Mouse (Mus musculus): ENCODE measurements around the gene Dlgap1. TPM values are rescaled to one million over a fixed set of nuclear protein-coding genes. Genes with fewer than 3 reads are reported as not detected.

The Dlgap1 gene
- total RNA-seq (2015): not detected in 2 replicates
- not detected in 2 replicates for total RNA-seq (2017)

DNA sequence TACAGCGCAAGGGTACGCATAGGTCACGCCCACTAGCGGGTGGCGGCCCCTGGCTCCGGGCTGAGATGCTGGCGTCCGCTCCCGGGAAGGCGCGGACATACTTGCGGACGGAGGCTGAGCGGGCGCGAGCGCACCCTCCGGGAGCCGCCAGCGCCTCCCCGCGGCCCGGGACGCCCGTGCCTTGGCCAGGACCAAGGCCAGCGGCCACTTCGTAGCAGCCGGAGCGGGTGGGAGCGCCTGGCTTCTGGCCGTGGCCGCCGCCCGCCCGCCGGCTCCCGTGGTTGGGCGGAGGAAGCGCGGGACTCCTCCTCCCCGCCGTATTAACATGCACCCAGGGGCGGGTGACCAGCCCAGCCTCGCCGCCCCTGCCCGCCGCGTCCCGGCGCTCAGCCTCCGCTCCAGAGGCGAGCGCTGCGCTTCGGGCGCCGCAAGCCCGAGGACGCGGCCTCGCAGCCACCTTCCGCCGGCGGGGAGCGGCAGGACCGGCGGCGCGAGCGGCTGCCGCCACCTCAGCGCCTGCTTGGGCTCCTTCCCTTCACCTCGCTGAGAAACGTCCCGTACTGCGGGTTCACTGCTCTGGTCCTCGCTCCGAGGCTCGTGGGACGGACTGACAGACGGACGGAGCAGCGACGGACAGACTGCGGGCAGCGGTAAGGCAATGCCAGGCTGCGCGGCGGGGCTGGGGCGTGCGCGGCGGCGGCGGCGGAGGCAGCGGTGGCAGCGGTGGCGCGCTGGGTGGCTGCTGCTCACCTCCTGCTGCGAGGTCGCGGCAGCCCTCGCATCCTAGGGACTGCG lies at the start of gene Dlgap1:
Dlgap1 (plus strand) TSS at position 53 of the 795 bp plus-strand sequence.
- ATAC-seq (ENCODE audit: poor library complexity, severe bottlenecking): no peak

DNA sequence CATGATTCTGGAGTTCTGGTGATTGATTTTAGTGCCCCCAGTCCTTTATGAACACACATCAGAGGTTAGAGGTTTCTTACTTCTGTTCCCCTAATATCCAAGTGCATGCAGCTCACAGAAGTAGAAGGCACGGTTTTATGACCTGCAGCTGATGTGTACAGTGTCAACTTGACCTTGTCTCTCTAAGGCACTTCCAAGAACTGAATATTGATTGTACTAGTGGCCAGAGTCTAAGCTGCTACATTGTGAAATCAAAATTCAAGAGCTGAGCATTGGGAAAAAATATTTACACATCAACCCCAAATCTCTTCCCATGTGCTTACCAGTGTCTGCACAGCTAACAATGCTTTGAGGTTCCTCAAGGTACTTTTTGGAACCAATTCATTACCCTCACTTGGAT lies 13.9 kb upstream of the Dlgap1 start:
- no peak for ATAC-seq (ENCODE audit: poor library complexity, severe bottlenecking)

DNA sequence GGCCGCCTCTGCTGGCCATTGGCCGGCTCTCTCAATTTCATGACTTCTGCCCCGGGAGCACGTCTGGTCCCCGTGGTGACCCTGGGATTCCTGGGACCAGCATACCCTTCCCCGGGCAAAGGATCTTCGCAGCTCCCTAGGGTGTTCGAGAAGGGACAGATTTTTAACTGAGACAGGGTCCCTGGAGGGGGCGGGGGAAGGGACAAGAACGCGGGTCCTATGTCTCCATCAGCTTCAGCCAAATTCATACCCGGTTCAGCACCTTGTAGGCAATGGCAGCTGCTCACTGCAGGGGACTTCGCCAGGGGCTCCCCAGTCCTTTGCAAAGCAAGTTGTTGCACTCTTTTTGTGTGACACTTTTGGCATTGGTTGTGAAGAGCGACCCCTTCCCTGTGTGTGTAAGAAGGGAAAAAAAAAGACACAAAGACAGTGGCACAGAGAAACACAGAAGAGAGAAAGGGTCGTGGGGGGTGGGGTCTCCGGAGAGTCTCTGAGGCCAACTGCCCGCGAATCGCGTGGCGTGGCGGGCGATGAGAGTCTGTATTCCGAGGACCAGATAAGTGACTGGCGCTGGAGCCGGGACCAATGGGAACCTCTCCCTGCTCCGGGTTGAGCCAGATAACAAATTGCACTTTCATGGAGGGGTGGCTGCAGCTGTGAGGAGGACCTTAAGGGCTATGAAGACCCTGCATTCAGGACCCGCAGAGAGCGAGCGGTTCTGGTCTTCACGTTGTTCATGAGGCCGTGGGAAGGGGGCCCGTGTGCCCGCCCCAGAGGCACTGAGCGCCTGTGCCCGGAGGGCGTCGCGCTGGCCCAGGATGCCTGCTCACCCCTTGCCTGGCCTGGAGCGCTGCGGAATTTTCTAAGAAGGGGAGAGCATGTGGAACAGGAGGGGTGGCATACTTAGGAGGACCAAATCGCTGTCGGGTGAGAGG lies 1.2 kb downstream of the Dlgap1 start:
- ATAC-seq (ENCODE audit: poor library complexity, severe bottlenecking): no peak

DNA sequence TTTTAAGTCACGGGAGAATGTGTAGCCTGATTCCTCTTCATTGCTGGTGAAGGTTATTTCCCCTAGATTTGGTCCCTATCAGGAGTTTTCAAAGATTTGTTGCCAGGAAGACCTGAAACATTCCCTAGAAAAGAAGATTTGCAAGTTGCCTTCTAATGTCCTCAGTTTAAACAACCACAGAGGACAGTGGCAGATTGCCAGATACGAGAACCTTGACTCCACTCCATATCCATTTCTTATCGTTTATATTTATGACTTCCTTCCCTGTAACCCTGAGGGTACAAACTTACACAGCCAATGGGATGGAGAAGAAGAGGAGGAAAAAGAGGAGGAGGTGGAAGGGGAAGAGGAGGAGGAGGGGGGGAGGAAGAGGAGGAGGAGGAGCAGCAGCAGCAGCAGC lies 4.2 kb downstream of the Dlgap1 start:
- ATAC-seq (ENCODE audit: poor library complexity, severe bottlenecking): no peak

DNA sequence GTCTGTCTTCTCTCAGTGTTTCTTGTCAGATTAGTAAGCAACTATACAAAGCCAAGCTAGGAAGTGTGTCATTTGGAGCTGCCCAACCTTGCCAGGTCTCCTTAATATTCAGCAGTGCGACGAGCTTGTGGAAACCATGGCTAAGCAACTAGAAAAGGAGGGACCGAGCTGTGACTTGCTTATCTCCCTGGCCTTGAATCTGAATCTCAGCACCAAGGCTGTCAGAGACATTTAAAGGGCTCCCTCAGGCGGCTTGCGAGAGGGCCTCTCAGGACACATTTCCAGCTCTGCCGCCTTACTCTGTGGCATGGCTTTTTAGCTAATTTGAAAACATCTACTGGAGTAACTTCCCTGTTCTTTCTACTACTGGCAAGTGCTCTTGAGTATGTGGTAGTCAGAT lies 5.1 kb downstream of the Dlgap1 start:
- no peak for ATAC-seq (ENCODE audit: poor library complexity, severe bottlenecking)

DNA sequence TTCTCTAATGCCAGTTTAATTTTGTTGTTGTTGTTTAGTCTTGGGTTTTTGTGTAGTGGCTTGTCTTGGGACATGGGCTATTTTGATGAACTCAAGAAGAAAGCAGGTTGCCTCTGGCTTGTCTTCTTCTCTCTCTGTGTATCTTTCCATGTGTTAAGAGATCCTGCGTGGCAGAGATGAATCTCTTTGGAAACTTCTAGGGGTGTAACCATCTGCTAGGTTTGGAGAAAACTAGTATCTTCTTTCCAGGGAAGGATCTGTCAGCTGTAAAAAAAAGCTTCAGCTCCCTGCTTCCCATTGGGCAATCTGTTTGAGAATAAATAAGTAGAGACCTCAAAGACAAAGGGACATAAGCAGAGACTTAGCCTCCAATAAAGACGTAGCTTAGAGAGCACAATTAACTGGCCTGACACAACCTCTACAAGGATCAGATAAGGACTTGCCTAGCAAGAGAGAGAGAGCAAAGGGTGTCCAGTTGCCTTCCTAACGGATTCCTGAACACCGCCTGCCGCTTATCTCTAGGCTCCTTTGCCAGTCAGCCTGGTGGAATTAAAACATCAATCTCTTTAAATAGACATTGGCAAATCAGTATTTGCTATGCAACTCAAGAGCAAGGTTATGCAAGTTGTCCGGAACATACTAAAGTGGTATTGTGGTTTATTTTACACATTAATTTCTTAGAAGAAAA lies 13.5 kb downstream of the Dlgap1 start:
- ATAC-seq (ENCODE audit: poor library complexity, severe bottlenecking): no peak

DNA sequence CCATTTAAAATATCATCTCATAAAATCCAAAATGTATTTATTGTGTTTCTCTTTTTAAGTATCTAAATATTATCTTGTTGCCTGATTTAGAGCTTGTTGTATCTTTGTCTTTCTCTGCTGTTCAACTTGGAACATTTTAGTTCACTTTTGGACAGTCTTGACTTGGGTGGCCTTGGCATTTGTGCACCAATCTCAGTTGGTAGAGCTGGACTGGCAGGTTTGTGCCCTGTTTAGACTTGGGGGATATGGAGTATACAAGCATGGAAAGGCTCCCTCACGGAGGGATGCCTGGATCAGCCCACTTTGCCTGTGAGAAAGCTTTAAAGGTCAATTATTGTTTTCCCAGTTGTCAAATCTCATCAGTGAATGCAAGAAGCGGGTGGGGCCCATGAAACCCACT lies 27.5 kb downstream of the Dlgap1 start:
- no peak for ATAC-seq (ENCODE audit: poor library complexity, severe bottlenecking)

DNA sequence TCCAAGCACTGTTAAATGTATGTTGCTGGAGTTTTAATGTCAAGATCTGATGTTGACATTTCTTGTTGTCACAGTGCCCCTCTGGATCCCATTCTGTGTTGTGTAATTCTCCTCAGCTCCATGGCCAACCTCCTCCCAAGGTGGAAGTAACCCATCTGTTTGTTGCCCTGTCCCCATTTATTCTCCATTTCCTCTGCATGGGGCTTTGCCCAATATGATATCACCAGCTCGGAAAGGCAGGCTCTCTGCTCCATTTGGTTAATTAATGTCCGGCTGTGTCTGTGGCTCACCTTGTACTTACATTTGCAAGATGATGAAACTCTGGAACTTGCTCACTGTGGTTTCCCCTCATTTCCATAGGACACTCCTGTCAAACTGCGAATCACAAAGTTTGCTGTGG lies 33.2 kb downstream of the Dlgap1 start:
- no peak for ATAC-seq (ENCODE audit: poor library complexity, severe bottlenecking)

DNA sequence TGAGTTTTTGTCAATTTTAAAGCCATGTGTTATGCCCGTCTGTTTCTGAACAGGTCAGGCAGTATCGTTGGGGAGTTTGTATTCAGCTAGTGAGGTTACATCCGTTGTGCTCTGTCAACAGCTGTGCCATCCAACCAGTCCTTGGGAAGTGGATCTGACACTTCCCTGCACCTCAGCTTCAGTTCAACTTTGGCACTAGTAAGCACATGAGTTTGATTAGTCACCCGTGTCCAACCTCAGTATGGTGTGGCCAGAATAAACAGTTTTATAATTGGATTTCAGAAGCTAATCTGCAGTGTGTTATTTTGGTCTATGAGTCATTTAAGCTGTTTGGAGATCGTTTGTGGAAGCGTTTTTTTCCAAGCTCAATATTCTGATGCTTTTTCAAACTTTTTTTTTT lies 35.8 kb downstream of the Dlgap1 start:
- no peak for ATAC-seq (ENCODE audit: poor library complexity, severe bottlenecking)

DNA sequence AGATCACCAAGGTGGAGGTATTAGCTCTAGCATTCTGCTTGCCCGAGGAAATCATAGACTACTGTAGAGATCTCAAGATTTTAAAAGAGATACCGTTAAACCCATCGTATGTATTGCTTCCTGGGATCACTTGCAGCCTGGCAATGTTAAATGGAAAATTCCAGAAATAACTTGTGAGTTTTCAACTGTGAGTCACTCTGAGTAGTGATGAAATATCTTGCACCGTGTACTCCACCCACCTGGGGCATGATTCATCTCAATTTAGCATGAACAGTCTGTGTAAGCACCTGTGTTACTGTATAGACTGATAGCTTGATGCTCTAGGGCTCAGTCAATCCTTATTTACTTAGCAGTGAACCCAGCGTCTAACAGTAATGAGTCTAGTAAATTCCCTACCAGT lies 38.7 kb downstream of the Dlgap1 start:
- no peak for ATAC-seq (ENCODE audit: poor library complexity, severe bottlenecking)

DNA sequence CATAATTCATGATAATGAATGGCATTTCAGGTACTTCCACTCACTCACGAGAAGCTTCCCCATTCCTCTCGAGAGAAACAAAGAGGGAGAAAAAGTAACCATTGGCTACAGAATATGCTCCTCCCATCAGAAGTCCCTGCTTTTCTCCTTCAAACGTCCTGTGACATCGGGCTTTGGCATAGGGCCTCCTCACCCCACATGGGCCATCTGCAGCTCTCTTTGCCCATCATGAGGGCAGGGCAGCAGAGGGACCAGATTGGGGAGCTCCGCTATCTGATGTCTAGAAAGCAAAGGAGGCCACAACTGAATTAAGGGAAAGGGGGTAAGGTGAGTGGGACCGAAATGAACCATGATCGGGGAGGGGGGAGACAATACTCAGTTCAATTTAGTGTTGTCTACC lies 47.6 kb downstream of the Dlgap1 start:
- ATAC-seq (ENCODE audit: poor library complexity, severe bottlenecking): no peak

DNA sequence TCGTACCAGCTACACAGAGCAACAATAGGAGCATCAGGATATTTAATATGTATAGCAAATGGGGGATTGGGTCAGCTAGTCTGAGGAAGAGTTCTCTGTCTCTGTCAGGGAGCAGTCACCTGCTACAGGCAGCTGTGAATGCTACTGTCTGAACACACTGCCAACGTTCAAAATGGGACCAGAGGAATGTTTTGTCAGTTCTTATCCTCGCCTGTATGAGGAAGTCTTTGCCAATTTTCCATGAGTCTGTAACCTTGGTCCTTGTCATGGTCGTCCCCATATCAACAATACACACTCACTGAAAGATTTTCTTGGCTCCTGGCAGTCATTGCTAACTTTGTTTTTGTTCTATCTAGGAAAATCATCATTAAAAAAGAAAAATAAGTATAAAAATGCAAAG lies 51.5 kb downstream of the Dlgap1 start:
- ATAC-seq (ENCODE audit: poor library complexity, severe bottlenecking): no peak

DNA sequence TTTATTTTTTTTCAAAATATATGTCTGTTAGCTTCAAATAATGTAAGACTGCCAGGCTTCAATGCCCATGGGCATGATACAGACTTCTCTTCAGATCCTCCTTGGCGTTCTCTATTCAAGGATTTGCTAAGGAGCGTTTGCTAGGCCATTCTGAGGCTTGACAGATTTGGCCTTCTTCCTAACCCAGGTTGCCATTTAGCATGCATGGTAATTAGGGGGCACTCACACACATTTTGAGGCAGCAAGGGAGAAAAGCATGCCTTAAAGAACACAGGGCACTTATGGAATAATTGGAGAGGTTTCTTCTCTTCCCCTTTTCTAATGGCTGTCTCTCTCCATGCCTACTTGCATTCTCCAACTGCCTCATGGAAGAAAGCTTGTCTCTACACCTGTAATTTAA lies 53.7 kb downstream of the Dlgap1 start:
- no peak for ATAC-seq (ENCODE audit: poor library complexity, severe bottlenecking)

DNA sequence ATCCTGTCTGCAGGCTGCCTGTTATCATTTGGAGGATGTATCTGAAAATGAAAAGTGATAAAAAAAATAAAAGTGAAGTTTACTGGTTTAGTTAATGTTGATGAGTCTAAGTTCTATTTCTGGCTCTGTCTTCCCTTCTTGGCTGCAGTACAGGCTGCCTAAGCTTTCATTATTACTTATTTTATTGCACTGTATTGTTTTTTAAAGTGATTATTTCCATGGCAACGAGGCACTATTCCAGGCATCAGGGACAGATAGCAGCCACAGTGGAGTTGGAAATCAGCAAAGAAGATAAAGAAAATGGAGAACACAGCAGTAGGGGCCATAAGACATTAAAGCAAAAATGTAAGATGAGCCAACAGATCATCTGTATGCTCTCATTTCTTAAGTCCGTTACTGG lies 66.0 kb downstream of the Dlgap1 start:
- ATAC-seq (ENCODE audit: poor library complexity, severe bottlenecking): no peak

DNA sequence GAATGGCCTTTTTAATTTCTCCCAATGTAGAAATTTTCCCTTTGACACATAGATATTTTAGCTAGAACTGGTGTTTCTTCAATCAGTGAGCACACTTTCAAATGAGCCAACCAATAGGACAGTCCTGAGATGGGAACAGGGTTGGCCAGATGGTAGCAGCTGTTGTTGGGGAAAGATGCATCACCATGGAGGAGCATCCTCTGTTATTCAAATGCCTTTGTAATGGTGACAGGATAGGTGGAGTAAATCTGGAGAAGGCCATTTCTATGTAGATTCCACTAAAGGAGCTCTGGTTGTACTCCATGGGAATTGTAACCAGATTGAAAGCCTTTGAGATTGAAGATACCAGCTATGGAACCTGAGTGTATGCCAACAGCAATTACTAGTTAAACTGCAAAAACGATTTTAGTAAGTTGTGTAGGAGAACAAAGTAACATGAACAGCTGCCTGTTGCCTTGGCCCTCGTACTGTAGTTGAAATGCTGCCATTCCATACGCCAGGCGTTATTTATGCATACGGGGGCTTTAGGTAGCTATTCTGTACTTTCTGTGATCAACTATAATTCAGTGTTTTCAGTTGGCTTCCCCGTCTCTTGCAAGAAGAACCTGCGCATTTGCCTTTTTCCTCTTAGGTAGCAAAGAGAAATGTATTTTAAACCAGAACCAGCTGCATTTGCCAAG lies 72.0 kb downstream of the Dlgap1 start:
- no peak for ATAC-seq (ENCODE audit: poor library complexity, severe bottlenecking)

DNA sequence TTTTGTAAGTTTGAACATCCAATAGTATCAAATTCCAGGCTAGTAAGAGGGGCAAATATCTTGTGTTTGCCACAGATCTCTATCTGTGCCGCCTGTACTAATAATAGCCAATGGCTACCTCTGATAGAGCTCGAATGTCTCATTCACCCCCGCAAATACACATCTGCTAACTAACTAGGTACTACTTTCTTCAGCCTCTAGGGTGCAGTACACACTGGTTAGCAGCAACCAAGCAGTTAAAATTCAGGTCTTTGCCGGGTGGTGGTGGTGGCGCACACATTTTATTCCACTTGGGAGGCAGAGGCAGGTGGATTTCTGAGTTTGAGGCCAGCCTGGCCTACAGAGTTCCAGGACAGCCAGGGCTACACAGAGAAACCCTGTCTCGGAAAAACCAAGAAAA lies 99.4 kb downstream of the Dlgap1 start:
- ATAC-seq (ENCODE audit: poor library complexity, severe bottlenecking): no peak

DNA sequence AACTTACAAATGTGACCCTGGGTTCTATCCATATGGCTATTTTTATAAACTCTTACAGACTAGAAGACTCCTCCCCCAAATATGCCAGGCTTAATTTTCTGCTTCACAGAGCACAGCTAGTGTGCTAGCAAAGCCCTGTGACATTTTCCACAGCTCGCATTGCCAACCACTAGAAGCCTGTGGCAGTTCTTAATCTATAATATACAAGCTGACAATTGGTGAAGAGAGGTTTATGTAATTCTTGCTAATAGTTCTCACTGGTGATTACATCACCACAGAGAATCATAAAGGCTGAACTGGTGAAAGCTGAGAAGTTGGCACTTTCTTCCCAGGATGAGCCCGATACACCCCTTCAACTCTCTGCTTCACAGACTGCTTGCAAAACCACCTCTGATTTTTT lies 103.2 kb downstream of the Dlgap1 start:
- ATAC-seq (ENCODE audit: poor library complexity, severe bottlenecking): no peak

DNA sequence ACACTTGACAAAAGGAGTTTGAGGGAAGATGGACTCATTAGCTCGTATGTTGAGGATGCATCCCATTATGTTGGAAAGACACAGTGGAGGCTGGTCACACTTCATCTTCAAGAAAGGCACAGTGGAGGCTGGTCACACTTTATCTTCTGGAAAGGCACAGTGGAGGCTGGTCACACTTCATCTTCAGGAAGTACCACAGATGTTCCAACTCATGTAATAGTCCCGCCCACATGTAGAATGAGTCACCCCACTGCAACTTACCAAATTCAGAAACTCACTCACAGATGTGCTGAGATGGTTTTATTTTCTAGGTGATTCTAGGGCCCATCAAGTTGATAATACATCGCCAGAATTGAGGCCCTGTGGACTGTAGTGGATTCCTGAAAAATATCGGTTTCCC lies 119.3 kb downstream of the Dlgap1 start:
- ATAC-seq (ENCODE audit: poor library complexity, severe bottlenecking): no peak

DNA sequence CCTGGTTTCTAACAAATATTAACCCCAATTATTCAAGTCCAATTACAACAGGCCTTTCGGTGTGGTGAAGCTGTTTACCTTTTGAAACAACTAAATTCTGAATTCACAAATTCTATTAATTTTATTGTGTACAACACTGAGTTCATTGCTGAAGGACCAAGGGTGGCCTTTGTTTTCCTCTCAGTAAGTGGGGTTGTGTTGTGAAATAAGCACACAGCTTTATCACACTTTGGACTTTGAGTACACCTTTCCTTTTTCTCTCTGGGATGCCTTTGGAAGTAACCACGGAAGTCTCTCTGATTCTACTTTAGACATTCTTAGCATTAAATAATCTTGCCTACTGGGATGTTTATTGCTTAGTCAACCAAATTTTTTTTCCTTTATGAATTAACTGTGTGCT lies 121.9 kb downstream of the Dlgap1 start:
- no peak for ATAC-seq (ENCODE audit: poor library complexity, severe bottlenecking)

DNA sequence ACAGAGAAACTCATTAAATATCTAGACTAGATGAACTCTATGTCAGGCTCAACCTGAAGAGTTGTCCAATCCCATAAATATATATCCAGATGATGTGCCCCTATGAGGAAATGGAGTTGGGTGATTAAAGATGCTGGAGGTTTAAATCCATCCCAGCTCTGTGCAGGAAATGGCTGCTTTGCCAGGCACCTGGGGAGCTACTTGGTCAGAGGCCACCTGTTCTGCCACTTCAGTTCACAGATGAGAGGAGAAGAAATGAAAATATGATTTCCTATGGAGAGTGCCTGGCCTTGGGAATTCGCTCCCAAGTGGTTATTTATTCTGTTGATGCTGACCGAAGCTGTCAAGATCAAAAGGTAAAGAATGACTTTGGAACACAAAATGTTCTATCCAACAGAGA lies 160.3 kb downstream of the Dlgap1 start:
- no peak for ATAC-seq (ENCODE audit: poor library complexity, severe bottlenecking)

DNA sequence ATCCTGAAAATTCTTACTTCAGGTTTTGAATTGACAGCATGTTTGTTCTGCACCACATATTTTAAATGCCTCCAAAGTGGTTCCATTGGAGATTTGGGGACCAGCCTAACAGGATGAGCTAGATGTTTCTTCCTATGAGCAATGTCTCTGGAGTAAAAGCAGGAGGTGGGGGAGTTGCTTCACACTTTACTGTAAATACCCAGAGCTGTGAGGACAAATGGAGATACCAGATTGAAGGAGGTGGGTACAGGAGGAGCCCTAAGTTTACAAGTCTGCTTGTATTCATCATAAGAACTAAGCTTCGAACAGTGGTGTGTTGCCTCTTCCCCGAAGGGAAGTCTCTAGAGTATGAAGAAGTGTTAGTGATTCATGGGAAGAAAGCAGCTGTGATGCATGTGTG lies 201.0 kb downstream of the Dlgap1 start:
- no peak for ATAC-seq (ENCODE audit: poor library complexity, severe bottlenecking)
